Mouse (Mus musculus): ENCODE measurements around the gene Tom1l1.

Tom1l1 gene

DNA sequence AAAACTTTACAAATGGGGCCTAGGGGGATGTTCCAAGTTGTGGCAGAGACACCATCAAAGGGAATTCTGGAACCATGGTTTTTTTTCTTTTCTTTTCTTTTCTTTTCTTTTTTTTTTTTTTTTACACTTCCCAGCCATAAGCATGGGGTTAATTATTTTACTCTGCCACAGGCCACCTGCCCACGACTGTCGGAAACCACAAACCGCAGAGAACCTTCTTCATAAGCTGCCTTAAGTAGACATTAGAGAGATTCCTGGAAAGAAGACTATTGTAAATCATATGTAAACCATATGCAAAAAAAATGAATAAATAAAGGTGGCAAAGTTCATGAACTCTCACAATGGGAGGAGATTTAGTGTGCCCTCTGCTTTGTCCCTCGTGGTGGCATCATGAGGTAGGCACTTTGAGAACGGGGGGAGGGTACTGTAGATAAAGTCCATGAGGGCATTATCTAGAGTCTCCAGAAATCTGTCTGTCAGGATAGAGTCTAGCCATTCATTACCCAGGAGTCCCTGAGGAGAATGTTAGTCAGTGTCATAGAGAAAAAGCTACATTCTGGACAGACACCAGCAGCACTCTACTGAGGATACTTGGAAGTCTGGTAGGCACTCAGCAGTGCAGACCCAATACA lies 12.6 kb downstream of the Tom1l1 start:
- in situ Hi-C loops (cut with MboI; ENCODE audit: unreplicated experiment in 2 of 2): no loop called here

DNA sequence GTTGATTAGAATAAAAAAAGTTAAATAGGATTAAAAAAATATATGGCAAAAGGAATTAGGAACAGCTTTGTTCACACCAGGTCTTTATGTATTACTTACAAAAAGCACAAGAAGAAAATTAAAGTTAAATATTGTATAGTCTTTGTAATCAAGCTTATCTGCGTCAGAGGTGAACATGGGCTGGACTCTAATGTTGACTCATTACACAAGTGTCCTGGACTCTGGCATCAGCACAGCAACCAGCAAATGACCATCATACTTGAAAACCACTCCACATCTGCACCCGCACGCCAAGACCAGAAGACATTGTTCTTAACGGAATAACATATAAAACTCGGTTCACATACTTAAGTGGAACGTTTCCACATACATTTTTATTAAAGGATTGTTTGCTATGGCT lies 20.8 kb downstream of the Tom1l1 start:
- in situ Hi-C loops (cut with MboI; ENCODE audit: unreplicated experiment in 2 of 2): no loop called here

- in situ Hi-C loops (cut with MboI; ENCODE audit: unreplicated experiment in 2 of 2): no loop called here
These were observed 21.2 kb downstream of the Tom1l1 start for GRCm38 (mm10) chr11:90666916-90667315.

DNA sequence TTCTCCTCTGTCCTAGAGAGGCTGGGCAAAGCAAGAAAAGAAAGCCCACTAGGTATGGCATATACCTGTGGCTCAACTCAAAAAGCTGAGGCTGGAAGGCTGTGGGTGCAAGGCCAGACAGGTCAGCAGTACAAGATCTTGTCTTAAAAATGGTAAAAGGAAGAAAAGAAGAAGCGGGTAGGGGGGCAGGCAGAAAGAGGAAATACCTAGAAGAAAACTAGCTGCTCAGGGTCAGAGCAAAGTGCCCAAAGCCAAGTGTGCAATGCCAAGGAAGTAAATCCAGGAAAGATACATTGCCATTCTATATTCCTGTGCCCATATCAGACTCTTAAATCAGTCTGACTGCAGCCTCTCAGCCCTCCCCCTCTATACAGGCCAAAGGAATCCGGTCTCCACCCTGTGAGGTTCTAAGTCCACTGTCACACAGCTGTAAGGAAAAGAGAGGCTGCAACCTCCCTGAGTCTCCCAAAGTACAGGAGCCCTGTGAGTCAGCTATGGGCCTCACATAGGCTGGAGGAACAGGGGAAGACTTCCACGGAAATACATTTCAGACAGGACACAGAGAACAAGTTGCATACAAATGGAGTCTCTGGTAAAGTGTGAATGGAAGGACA lies 21.9 kb downstream of the Tom1l1 start:
- in situ Hi-C loops (cut with MboI; ENCODE audit: unreplicated experiment in 2 of 2): no loop called here

GRCm38 (mm10) chr11:90665161-90665560 lies 23.0 kb downstream of the Tom1l1 start:
- in situ Hi-C loops (cut with MboI; ENCODE audit: unreplicated experiment in 2 of 2): no loop called here

DNA sequence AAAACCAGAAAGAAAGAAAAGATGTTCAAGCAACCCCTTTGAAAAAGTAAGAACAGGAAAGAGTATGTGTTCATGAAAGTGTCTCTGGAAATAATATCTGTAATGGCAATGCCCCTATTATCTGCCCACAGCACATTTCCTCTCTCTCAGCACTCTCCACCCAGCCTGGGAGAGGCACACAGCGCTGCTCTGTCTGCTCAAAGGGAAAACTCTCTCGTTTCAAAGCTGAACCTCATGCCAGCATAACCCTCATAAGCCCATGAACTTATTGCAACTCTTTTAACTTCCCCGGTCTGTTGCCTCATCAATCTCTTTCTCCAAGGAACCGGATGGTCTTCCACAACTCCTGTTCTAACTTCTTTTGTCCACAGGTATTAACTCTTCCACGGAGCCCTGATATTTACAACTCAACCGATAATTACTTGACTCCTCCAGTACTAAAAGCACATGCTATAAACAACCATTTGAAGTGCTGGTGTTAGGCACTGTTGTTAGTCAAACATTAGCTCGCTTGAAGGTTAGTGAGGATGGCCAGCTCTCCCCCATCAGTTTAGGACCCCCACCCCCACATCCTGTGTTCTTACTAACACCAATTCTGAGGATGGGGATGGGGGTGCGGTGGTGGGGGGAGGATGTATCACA lies 23.7 kb downstream of the Tom1l1 start:
- in situ Hi-C loops (cut with MboI; ENCODE audit: unreplicated experiment in 2 of 2): no loop called here

GRCm38 (mm10) chr11:90663618-90664297 lies 24.4 kb downstream of the Tom1l1 start:
- in situ Hi-C loops (cut with MboI; ENCODE audit: unreplicated experiment in 2 of 2): no loop called here

DNA sequence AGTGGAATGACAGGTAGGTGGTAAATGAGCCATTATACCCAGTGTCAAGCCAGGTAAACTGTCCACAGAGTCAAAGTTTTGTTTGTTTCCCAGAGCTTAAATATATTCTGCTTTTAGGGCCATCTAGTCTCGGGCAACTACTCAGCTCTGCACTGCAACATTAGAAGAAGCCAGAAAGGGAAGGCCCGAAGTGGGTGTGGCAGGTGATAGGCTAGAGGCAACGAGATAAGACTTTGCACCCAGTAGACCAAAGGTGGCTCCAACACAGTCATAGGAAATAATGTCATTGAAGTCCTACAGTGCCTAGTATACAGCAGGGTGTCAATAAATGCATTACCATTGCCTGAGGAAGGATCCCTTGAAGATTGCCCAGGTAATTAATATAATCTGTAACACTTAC lies 25.1 kb downstream of the Tom1l1 start:
- in situ Hi-C loops (cut with MboI; ENCODE audit: unreplicated experiment in 2 of 2): no loop called here

DNA sequence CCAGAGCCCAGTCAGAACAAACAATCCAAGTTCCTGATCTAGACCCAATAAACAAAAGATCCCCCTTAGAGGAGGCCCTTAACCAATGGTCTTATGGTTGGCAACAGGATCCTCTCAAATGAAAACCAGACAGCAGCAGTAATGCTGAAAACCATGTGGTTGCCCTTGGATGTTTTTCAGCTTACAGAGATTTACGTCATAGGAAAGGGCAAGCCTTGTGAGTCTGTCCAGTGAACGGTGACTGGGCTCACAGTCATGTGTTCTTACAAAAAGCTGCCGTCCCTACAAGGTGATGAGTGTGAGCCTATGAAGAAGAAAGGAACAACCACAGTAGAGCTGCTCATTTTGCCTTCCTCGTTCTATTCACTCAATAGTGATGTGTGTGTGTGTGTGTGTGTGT lies 27.5 kb downstream of the Tom1l1 start:
- in situ Hi-C loops (cut with MboI; ENCODE audit: unreplicated experiment in 2 of 2): no loop called here

DNA sequence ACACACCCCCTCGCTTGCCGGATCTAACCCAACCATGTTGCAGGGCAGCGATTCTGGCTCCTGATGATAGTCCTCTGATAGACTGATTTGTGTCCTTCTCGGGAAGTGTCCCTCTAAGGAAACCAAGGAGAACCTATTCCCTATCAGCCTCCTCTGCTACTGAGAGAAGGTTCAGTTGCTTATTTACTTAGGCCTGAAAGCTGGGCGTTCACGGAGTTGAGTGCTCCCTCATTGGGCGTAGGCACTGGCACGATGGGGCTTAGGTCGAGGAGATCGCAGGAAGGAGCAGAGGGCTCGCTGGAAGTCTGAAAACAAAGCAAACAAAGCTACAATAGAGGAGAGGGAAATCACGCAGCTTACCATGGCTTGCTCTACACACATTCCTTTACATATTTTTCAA lies 30.6 kb downstream of the Tom1l1 start:
- in situ Hi-C loops (cut with MboI; ENCODE audit: unreplicated experiment in 2 of 2): no loop called here

DNA sequence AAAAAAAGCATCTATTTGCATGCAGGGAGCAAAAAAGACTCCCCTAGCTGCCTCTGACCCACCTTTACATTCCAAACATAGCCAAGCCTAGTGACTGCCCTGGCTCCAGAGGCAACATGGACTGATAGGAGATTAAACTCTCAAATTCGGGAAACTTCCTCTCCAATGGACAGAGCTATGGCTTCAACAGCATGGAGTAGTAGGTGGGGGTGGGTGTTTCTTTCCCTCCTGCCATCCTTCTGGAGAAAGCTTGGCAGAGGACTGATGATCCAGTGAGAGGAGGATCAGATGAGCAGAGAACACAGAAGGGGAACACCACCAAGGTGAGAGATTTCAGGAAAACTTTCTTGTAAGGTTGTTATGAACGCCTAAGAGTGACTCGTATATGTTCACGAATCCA lies 35.6 kb downstream of the Tom1l1 start:
- in situ Hi-C loops (cut with MboI; ENCODE audit: unreplicated experiment in 2 of 2): no loop called here

DNA sequence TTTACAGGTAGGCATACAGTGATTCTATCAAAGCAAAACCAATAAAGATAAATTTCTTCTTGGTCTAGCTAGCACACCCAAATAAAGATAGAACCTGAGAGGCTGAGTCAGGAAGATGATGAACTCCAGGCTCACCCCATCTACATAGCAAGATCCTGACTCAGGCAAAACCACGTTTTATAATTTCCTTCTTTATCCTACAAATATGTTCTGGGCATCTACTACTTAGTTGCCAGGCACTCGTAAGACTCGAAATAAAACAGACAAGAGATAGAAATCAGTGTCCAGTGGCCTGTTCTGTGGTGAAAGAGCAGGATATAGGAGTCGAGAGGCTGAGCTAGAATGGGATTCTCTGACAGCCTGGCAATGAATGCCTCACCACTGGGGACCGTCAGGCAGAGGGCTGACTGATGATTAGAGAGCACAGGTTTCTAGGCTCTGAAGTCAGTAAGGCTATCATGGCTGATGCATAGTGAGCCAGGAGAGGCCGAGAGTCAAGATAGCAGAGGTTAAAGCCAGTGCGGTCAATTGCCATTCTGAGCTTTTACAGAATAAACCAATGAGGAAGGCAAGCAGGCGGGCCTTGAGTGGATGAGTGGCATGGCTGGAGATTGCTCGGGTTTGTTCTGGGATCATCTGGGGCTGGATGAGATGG lies 37.8 kb downstream of the Tom1l1 start:
- in situ Hi-C loops (cut with MboI; ENCODE audit: unreplicated experiment in 2 of 2): no loop called here

DNA sequence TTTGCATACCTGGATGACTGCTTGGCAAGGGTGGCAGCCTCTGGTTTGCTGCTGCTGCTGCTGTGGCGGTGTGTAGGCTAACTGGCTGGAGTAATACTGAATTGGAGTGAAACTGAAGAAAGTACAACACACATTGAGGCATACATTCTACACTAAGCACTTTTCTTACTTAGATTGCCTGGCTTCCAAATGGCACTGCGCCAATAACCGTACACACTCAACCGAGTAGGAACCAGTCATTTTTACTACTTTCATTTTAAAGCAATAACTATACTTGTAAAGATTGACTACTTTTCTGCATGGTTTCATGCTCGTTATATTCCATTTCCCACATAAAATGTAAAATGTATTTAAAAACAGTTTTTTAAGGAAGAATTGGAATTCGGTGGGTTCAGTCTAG lies 38.4 kb downstream of the Tom1l1 start:
- in situ Hi-C loops (cut with MboI; ENCODE audit: unreplicated experiment in 2 of 2): loop anchor here in 1 of 2 experiments (25.0 kb wide), 1 partner anchor 1562 kb away; no protein-coding TSS in a partner anchor

DNA sequence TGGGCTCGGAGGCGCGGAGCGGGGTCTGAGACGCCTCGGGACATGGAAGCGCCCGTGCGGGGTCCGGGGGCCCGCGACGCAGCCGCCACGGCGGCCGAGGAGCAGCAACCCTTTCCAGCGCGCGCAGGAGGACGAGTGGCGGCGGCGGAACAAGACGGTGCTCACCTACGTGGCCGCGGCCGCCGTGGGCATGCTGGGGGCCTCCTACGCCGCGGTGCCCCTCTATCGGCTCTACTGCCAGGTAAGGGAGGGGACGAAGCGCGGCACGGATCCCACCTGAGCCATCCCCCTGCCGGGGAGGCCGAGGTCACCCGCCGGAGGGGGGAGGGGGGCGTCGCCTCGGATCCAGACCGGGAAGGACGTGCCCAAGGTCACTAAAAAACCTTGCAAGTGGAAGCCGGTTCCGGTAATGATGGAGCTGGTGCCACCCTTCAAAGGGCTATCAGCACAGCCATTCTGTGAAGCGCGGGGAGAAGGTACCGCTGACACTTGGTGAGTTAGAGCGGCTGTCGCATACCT lies 49.8 kb downstream of the Tom1l1 start:
- in situ Hi-C loops (cut with MboI; ENCODE audit: unreplicated experiment in 2 of 2): loop anchor here in 1 of 2 experiments (25.0 kb wide), 1 partner anchor 1551 kb away; no protein-coding TSS in a partner anchor

DNA sequence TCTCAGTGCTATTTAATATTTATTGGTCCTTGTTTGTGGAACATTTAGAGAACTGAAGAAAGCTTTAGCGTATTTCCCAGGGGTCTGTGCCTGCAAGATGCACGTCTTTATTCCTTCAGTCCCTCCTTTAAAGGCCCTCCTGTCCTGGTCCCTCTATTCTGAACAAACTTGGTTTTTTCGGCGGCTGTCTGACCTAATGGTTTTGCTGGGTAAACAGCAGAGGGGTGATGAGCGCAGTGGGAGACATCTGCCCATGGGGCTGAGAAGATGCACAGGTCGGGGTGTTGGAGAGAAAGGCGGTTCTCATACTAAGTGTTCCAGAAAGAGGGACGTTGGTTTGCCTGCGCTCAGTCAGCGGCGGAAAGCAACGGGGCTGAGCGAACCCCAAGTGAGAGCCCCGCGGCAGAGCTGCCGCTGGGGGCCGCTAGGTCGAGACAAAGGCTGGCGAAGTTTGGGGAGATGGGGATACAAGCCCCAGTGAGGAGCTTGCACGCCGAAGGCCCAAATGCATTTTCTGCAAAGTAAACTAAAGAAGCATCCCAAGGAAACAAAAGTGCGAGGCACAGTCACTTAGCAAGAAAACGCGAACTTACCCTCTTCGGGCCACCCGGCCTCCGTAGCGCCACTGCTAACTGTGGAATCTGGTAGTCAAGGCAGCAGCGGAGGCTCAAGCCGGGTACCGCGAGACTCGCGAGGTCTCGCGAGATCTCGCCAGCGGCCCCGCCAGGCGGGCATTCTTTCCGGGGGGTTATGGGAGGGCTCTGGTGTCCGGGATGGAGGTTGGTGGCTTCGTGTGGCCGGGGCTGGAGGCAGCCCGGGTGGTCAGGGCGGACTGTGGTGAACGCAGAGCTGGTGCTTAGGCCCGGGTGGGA lies 50.5 kb downstream of the Tom1l1 start, which contains the start of the genes Stxbp4 and Cox11:
Gene Stxbp4 (minus strand): TSS at position 645 of the 872 bp plus-strand sequence.
Gene Cox11 (plus strand): TSS at position 734 of the 872 bp plus-strand sequence.
- in situ Hi-C loops (cut with MboI; ENCODE audit: unreplicated experiment in 2 of 2): loop anchor here in 1 of 2 experiments (25.0 kb wide), 1 partner anchor 1550 kb away; no protein-coding TSS in a partner anchor

- in situ Hi-C loops (cut with MboI; ENCODE audit: unreplicated experiment in 2 of 2): loop anchor here in 1 of 2 experiments (25.0 kb wide), 1 partner anchor 1547 kb away; no protein-coding TSS in a partner anchor
These were observed 53.5 kb downstream of the Tom1l1 start for GRCm38 (mm10) chr11:90634661-90635060.

DNA sequence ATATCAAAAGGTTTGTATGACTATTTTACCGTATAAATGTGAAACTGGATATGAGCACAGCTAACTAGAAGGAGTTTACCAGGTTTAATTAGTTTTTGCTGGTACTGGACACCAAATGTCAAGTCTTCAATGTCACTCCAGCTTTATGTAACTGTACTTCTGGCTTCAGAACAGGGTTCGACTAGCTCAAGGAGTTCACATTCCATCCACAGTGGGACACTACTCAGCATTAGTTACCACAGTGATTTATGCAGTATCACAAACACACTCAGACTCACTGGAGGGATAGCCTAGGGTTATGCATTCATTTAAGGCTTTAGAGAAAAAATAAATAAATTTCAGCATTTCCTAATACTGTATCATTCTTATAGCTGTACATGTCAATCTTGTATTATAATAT lies 55.7 kb downstream of the Tom1l1 start:
- in situ Hi-C loops (cut with MboI; ENCODE audit: unreplicated experiment in 2 of 2): loop anchor here in 1 of 2 experiments (25.0 kb wide), 1 partner anchor 1545 kb away; no protein-coding TSS in a partner anchor

- in situ Hi-C loops (cut with MboI; ENCODE audit: unreplicated experiment in 2 of 2): loop anchor here in 1 of 2 experiments (25.0 kb wide), 1 partner anchor 1540 kb away; no protein-coding TSS in a partner anchor
These were observed 60.4 kb downstream of the Tom1l1 start for GRCm38 (mm10) chr11:90627751-90628150.

GRCm38 (mm10) chr11:90625174-90625573 lies 63.0 kb downstream of the Tom1l1 start:
- in situ Hi-C loops (cut with MboI; ENCODE audit: unreplicated experiment in 2 of 2): loop anchor here in 1 of 2 experiments (25.0 kb wide), 1 partner anchor 1538 kb away; no protein-coding TSS in a partner anchor

All from v-Abl transformed pro-B cells (cell line).